Mouse (Mus musculus) spleen, adult 10 weeks (tissue): Measurements from ENCODE around the gene Cyfip1. TPM values are rescaled to one million over a fixed set of nuclear protein-coding genes. Genes with fewer than 3 reads are reported as not detected.

Experiments
- polyA plus RNA-seq: library from polyadenylated mRNA; stranded (reverse); fragments of 350-450 nt; fragmentation: Illumina TruSeq; extraction: RNeasy Lipid Tissue Mini Kit (QIAGEN cat#74804); gene quantifications from one replicate; pipeline ENCODE4 v1.2.3, GENCODE M21; 2015; ENCODE audit warnings: low replicate concordance; ENCODE audit not compliant: insufficient read depth

Cyfip1 gene
- polyA plus RNA-seq: 37.9 TPM

GRCm38 (mm10) chr7:55841445-55841844, at the start of gene Cyfip1:
Cyfip1 (plus strand) TSS chr7:55841745.

GRCm38 (mm10) chr7:55793952-55794603, 47.5 kb upstream of the Cyfip1 start, which contains the start of gene Tubgcp5:
Tubgcp5 (plus strand) TSS chr7:55794154.

DNA sequence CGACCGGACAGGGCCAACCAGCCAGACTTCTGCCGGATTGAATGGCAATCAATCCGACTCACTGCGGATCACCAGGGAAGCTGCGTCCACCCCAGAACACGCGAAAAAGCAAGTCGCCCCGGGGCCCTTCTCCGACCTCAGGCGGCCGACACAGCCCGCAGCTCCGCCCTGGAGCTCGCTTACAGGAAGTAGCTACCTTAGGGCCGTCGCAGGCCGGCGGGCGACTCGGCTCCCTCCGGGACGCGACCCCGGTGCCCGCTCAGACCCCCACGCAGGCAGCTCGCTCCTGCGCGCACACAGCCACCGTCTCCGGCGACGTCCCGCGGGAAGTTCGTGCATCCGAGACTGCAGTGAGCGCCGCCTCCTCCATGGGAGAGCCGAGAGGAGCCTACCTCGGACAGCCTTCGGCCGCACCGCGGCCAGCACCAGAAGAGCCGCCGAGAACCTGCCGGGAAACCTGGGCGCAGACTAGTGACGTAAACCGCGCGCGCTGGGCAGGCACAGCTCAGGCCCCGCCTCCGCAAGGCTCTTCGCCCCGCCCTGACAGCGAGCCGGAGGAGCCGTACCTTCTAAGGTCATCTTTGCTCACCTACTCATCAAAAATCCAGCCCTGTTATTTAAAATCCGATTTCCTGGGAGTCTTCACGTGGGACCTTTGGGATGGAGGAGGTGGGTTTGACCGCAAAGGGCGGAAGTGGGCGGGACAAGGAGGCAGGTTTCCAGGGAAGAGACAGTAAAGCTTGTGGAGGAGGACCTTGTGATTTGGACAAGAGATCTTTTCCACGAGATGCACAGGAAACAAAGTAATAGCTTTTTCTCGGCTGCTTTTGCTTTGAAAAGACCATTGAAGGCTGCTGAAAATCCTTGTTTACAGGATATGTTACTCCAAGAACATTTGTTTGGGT, 120.7 kb downstream of the Cyfip1 start, which contains the start of gene Nipa2:
Nipa2 (minus strand) TSS at position 473 of the 905 bp plus-strand sequence.

Other genes starting within 250 kb of the Cyfip1 start
- gene Siglech, start 73.6 kb upstream of the Cyfip1 start, polyA plus RNA-seq: 52.3 TPM
- 48.7 TPM for gene Tubgcp5, start 47.6 kb upstream of the Cyfip1 start, polyA plus RNA-seq
- gene Nipa2, start 120.7 kb downstream of the Cyfip1 start, polyA plus RNA-seq: 58.0 TPM
- 3.4 TPM for gene Nipa1, start 178.2 kb downstream of the Cyfip1 start, polyA plus RNA-seq
- 48.6 TPM for gene Herc2, start 208.5 kb downstream of the Cyfip1 start, polyA plus RNA-seq